Comparison of ENCODE assay signal across 19 mouse cellular contexts in genomic region chr17:73919520-73919919, GRCm38 (mm10). TPM values are rescaled to one million over a fixed set of nuclear protein-coding genes. Genes with fewer than 3 reads are reported as not detected.
DNase-seq lines count a peak whose midpoint lies in the region; ATAC-seq and TF ChIP-seq lines count a peak whose summit lies in the region.
"Had no signal": no experiment of that assay in that cellular context is flagged by ENCODE, and none has a peak within 500 bp of the region (broad histone marks: within the 10 kb centered on the region; RNA-seq: fewer than 3 reads in every experiment).

No protein-coding gene starts in this region.

- no peak for TF ChIP-seq CTCF in intestine, postnatal 0 days (IDR thresholded peaks at IDR 0.05; ENCODE audit: low read depth)
- TF ChIP-seq CTCF in cerebellum, adult 2 months (IDR thresholded peaks at IDR 0.05; ENCODE audit: borderline replicate concordance, insufficient read depth, low read depth, low read length), result no peak

- no peaks in the 10 kb centered on the region for H3K9me3 ChIP-seq in forebrain, embryonic 14.5 days (replicated peaks; ENCODE audit: control insufficient read depth, low read length)
- H3K9me3 ChIP-seq in forebrain, embryonic 13.5 days (replicated peaks), result no peaks in the 10 kb centered on the region
- no peaks in the 10 kb centered on the region for H3K9me3 ChIP-seq in intestine, postnatal 0 days (ENCODE audit: control insufficient read depth)
- no peaks in the 10 kb centered on the region for H3K9me3 ChIP-seq in intestine, embryonic 16.5 days (ENCODE audit: control insufficient read depth, low read length)
- H3K9me3 ChIP-seq in hindbrain, embryonic 16.5 days (ENCODE audit: control insufficient read depth, low read length), result no peaks in the 10 kb centered on the region
- H3K9me3 ChIP-seq: embryonic facial prominence, embryonic 10.5 days; heart, embryonic 10.5 days; kidney, embryonic 15.5 days; liver, embryonic 15.5 days; megakaryocyte, embryonic 14.5 days had no signal

- ATAC-seq in forebrain, embryonic 14.5 days, result 0 out of 2 replicates have a peak, but pooled peaks have one; percentile 42
- ATAC-seq in forebrain, embryonic 13.5 days, result no peak
- peak; percentile 20; the same call in 1 of the 2 replicates for ATAC-seq in intestine, postnatal 0 days
- ATAC-seq in intestine, embryonic 16.5 days, result no peak
- peak; percentile 84 for ATAC-seq in hindbrain, embryonic 16.5 days
- ATAC-seq: midbrain, embryonic 16.5 days had no signal

- no peak overlapping the region for H3K9ac ChIP-seq in forebrain, embryonic 14.5 days (ENCODE audit: low read length)
- no peak overlapping the region for H3K9ac ChIP-seq in forebrain, embryonic 13.5 days
- no peak overlapping the region for H3K9ac ChIP-seq in intestine, postnatal 0 days (ENCODE audit: low read depth, low read length)
- H3K9ac ChIP-seq in intestine, embryonic 16.5 days (ENCODE audit: low read depth, low read length), result no peak overlapping the region
- no peak overlapping the region for H3K9ac ChIP-seq in hindbrain, embryonic 16.5 days (ENCODE audit: low read depth, low read length)
- H3K9ac ChIP-seq: kidney, embryonic 15.5 days; liver, embryonic 15.5 days had no signal

- no peak overlapping the region for H3K27ac ChIP-seq in forebrain, embryonic 14.5 days (ENCODE audit: low read depth, low read length)
- H3K27ac ChIP-seq in forebrain, embryonic 13.5 days, result no peak overlapping the region
- H3K27ac ChIP-seq in intestine, postnatal 0 days (ENCODE audit: low read depth, low read length), result no peak overlapping the region
- no peak overlapping the region for H3K27ac ChIP-seq in intestine, embryonic 16.5 days (ENCODE audit: low read length)
- no peak overlapping the region for H3K27ac ChIP-seq in cerebellum, adult 2 months (ENCODE audit: insufficient read depth, low read length)
- H3K27ac ChIP-seq in hindbrain, embryonic 16.5 days (ENCODE audit: low read depth, low read length), result no peak overlapping the region
- H3K27ac ChIP-seq: embryonic facial prominence, embryonic 10.5 days; heart, embryonic 10.5 days; kidney, embryonic 15.5 days; layer of hippocampus, adult 2 months; left cerebral cortex, adult 2 months; liver, embryonic 15.5 days had no signal

- no peaks in the 10 kb centered on the region for H3K27me3 ChIP-seq in forebrain, embryonic 14.5 days (replicated peaks; ENCODE audit: control insufficient read depth, insufficient read depth, low read length)
- H3K27me3 ChIP-seq in forebrain, embryonic 13.5 days, result no peaks in the 10 kb centered on the region
- H3K27me3 ChIP-seq in intestine, postnatal 0 days (replicated peaks; ENCODE audit: control insufficient read depth, insufficient read depth, low read length), result no peaks in the 10 kb centered on the region
- H3K27me3 ChIP-seq in intestine, embryonic 16.5 days (replicated peaks; ENCODE audit: control insufficient read depth, insufficient read depth, low read length), result no peaks in the 10 kb centered on the region; the same call in 1 of the 2 replicates
- no peaks in the 10 kb centered on the region for H3K27me3 ChIP-seq in cerebellum, adult 2 months (ENCODE audit: control insufficient read depth, insufficient read depth, low read length)
- no peaks in the 10 kb centered on the region for H3K27me3 ChIP-seq in hindbrain, embryonic 16.5 days (replicated peaks; ENCODE audit: control insufficient read depth, insufficient read depth, low read length)
- H3K27me3 ChIP-seq: kidney, embryonic 15.5 days; liver, embryonic 15.5 days had no signal

- no peak overlapping the region for H3K4me3 ChIP-seq in forebrain, embryonic 14.5 days (ENCODE audit: low read depth, low read length)
- no peak overlapping the region for H3K4me3 ChIP-seq in forebrain, embryonic 13.5 days
- H3K4me3 ChIP-seq in intestine, postnatal 0 days (ENCODE audit: low read depth, low read length), result no peak overlapping the region
- no peak overlapping the region for H3K4me3 ChIP-seq in intestine, embryonic 16.5 days (ENCODE audit: low read length)
- H3K4me3 ChIP-seq in cerebellum, adult 2 months (replicated peaks; ENCODE audit: insufficient read depth, low read depth, low read length), result no peak overlapping the region
- H3K4me3 ChIP-seq in hindbrain, embryonic 16.5 days (ENCODE audit: low read length), result no peak overlapping the region
- H3K4me3 ChIP-seq: embryonic facial prominence, embryonic 10.5 days; heart, embryonic 10.5 days; kidney, embryonic 15.5 days; layer of hippocampus, adult 2 months; left cerebral cortex, adult 2 months; liver, embryonic 15.5 days; megakaryocyte, embryonic 14.5 days had no signal

- 0 out of 2 replicates have a peak, but pooled peaks cover 3% of the 10 kb centered on the region for H3K4me1 ChIP-seq in forebrain, embryonic 14.5 days (ENCODE audit: control insufficient read depth, insufficient read depth, low read length)
- H3K4me1 ChIP-seq in forebrain, embryonic 13.5 days, result peaks cover 4% of the 10 kb centered on the region; the same call in 1 of the 2 replicates
- H3K4me1 ChIP-seq in intestine, postnatal 0 days (replicated peaks; ENCODE audit: control insufficient read depth, insufficient read depth, low read length), result no peaks in the 10 kb centered on the region
- 0 out of 2 replicates have a peak, but pooled peaks cover 5% of the 10 kb centered on the region for H3K4me1 ChIP-seq in intestine, embryonic 16.5 days (ENCODE audit: control insufficient read depth, insufficient read depth, low read length)
- H3K4me1 ChIP-seq in cerebellum, adult 2 months (ENCODE audit: control insufficient read depth, insufficient read depth, low read length), result peaks cover 11% of the 10 kb centered on the region
- no peaks in the 10 kb centered on the region for H3K4me1 ChIP-seq in hindbrain, embryonic 16.5 days (ENCODE audit: control insufficient read depth, insufficient read depth, low read depth, low read length)
- H3K4me1 ChIP-seq: embryonic facial prominence, embryonic 10.5 days; heart, embryonic 10.5 days; liver, embryonic 15.5 days; megakaryocyte, embryonic 14.5 days had no signal

- no peaks in the 10 kb centered on the region for H3K36me3 ChIP-seq in forebrain, embryonic 14.5 days (ENCODE audit: control insufficient read depth, insufficient read depth, low read length)
- no peaks in the 10 kb centered on the region for H3K36me3 ChIP-seq in forebrain, embryonic 13.5 days (ENCODE audit: poor library complexity, severe bottlenecking)
- H3K36me3 ChIP-seq in intestine, postnatal 0 days (ENCODE audit: control insufficient read depth, insufficient read depth), result peaks cover 25% of the 10 kb centered on the region; the same call in 1 of the 2 replicates
- H3K36me3 ChIP-seq in intestine, embryonic 16.5 days (ENCODE audit: control insufficient read depth, insufficient read depth, low read length), result no peaks in the 10 kb centered on the region
- H3K36me3 ChIP-seq in hindbrain, embryonic 16.5 days (ENCODE audit: control insufficient read depth, insufficient read depth, low read length), result no peaks in the 10 kb centered on the region
- H3K36me3 ChIP-seq: embryonic facial prominence, embryonic 10.5 days; G1E; heart, embryonic 10.5 days; kidney, embryonic 15.5 days; liver, embryonic 15.5 days had no signal

- no peak overlapping the region for H3K4me2 ChIP-seq in forebrain, embryonic 14.5 days (ENCODE audit: low read length)
- no peak overlapping the region for H3K4me2 ChIP-seq in forebrain, embryonic 13.5 days
- H3K4me2 ChIP-seq in intestine, postnatal 0 days (replicated peaks; ENCODE audit: low read depth), result no peak overlapping the region
- H3K4me2 ChIP-seq in intestine, embryonic 16.5 days (ENCODE audit: low read depth, low read length), result no peak overlapping the region
- H3K4me2 ChIP-seq in hindbrain, embryonic 16.5 days (ENCODE audit: low read length), result no peak overlapping the region
- H3K4me2 ChIP-seq: kidney, embryonic 15.5 days; liver, embryonic 15.5 days had no signal

- DNase-seq in forebrain, embryonic 14.5 days (ENCODE audit: low spot score), result peak; percentile 24
- peak; percentile 31 to 49 for DNase-seq in cerebellum, adult 2 months
- no peak for DNase-seq in embryo, embryonic 9.5 days (ENCODE audit: extremely low spot score)
- no peak for DNase-seq in yolk sac, embryonic 10.5 days (ENCODE audit: low spot score)
- DNase-seq: gastrocnemius, postnatal 36 days; thymus, adult 18-20 months had no signal

- no peak for TF ChIP-seq POLR2A in cerebellum, adult 2 months (IDR thresholded peaks at IDR 0.05; ENCODE audit: borderline replicate concordance, insufficient read depth, low read length)

- 43% methylated on average over 8 of the region's 8 CpGs for WGBS in forebrain, embryonic 14.5 days
- WGBS in forebrain, embryonic 13.5 days, result 50% methylated on average over 8 of the region's 8 CpGs
- 81% methylated on average over 8 of the region's 8 CpGs for WGBS in intestine, postnatal 0 days
- WGBS in intestine, embryonic 16.5 days, result 80% methylated on average over 8 of the region's 8 CpGs
- 11% methylated on average over 8 of the region's 8 CpGs for WGBS in cerebellum, adult 2 months
- 53% methylated on average over 8 of the region's 8 CpGs for WGBS in hindbrain, embryonic 16.5 days

RNA-seq across cellular contexts. Expression of gene Xdh, which starts 30.5 kb away (rescaled TPM):
- 0.09 and 0.14 TPM in 2 replicates for polyA plus RNA-seq in forebrain, embryonic 14.5 days (2014; fragmentation: Nextera tagmentation; extraction: Ambion mirVana)
- polyA plus RNA-seq in forebrain, embryonic 13.5 days (2015; fragmentation: Nextera tagmentation; extraction: Ambion mirVana), result 0.06 and 0.14 TPM in 2 replicates
- polyA plus RNA-seq in intestine, postnatal 0 days (2015; fragmentation: Nextera tagmentation; extraction: Ambion mirVana), result 42.9 and 51.1 TPM in 2 replicates
- polyA plus RNA-seq in intestine, embryonic 16.5 days (2015; fragmentation: Nextera tagmentation; extraction: Ambion mirVana), result 3.3 and 4.1 TPM in 2 replicates
- polyA plus RNA-seq in cerebellum, adult 2 months (2012; rRNA removed), result 4.6 and 5.1 TPM in 2 replicates
- polyA plus RNA-seq in hindbrain, embryonic 16.5 days (2015; fragmentation: Nextera tagmentation; extraction: Ambion mirVana), result 0.28 and 0.30 TPM in 2 replicates
- polyA plus RNA-seq: G1E had no signal

Comparison
In these comparisons a context has a peak if more than half of its experiments do, and no peak if none do; other contexts are left out.
1. ATAC-seq: peak in forebrain, embryonic 14.5 days (single experiment), intestine, postnatal 0 days (single experiment) and hindbrain, embryonic 16.5 days (single experiment); none in forebrain, embryonic 13.5 days (single experiment) and intestine, embryonic 16.5 days (single experiment).
2. DNase-seq: peak in forebrain, embryonic 14.5 days (single experiment) and cerebellum, adult 2 months (2 of 2); none in embryo, embryonic 9.5 days (single experiment) and yolk sac, embryonic 10.5 days (single experiment).